Comparison of ENCODE assay signal across 1 mouse cellular context in the genomic region with DNA sequence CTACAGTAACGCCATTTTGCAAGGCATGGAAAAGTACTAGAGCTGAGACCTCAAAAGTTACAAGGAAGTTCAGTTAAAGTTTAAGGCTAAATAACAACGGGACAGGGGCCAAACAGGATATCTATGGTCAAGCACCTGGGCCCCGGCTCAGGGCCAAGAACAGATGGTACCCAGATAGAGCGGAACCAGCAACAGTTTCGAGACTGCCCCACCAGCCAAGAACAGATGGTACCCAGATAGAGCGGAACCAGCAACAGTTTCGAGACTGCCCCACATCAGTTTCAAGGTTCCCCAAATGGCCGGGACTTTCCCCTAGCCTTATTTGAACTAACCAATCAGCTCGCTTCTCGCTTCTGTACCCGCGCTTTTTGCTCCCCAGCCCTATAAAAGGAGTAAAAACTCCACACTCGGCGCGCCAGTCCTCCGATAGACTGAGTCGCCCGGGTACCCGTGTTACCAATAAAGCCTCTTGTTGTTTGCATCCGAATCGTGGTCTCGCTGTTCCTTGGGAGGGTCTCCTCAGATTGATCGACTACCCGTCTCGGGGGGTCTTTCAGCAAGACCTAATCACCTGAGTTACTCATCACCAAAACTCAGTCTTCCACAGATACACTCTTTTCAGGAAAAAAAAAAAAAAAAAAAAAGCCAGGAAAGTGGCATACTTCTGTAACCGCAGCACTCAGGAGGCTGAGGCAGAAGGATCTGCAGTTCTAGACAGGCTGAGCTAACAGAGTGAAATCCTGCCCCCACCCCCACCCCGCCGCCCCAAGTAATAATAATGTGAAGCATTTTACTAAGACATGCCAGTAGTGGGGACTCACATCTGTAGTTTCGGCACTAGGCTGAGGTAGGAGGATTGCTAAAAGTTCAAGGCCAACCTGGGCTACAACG.
TF ChIP-seq lines count a peak whose summit lies in the region.

No protein-coding gene starts in this region.

TF ChIP-seq in CH12.LX, 34 proteins besides CTCF, POLR2A, EP300 and RAD21 (continued from another document):
- TF ChIP-seq USF2 (conservative IDR thresholded peaks at IDR 0.05; ENCODE audit: low read depth, low read length) (no peak), TBP (conservative IDR thresholded peaks at IDR 0.05; ENCODE audit: low read depth, low read length) (peak; percentile 96), IRF4 (IDR thresholded peaks at IDR 0.05; ENCODE audit: low read depth, low read length) (peak; percentile 95), UBTF (IDR thresholded peaks at IDR 0.05; ENCODE audit: low read depth, low read length) (no peak), E2F4 (IDR thresholded peaks at IDR 0.05; ENCODE audit: insufficient replicate concordance, low read depth, low read length) (peak; percentile 97), ZC3H11A (IDR thresholded peaks at IDR 0.05; ENCODE audit: low read depth, low read length) (no peak), MYC (IDR thresholded peaks at IDR 0.05; ENCODE audit: low read depth, low read length) (peak; percentile 79), HCFC1 (IDR thresholded peaks at IDR 0.05; ENCODE audit: low read depth, low read length) (peak; percentile 25; the same call in 1 of the 2 replicates), ETS1 (conservative IDR thresholded peaks at IDR 0.05; ENCODE audit: low read depth, low read length) (peak; percentile 79), KAT2A (IDR thresholded peaks at IDR 0.05; ENCODE audit: insufficient replicate concordance, low read length) (0 out of 2 replicates have a peak, but pooled peaks have one; percentile 67), USF1 (IDR thresholded peaks at IDR 0.05; ENCODE audit: low read depth, low read length) (no peak), POLR2AphosphoS2 (IDR thresholded peaks at IDR 0.05; ENCODE audit: low read depth, low read length) (peak; percentile 98), CHD2 (IDR thresholded peaks at IDR 0.05; ENCODE audit: low read length) (peak; percentile 80), CHD1 (IDR thresholded peaks at IDR 0.05; ENCODE audit: low read depth, low read length) (no peak), TCF12 (IDR thresholded peaks at IDR 0.05; ENCODE audit: low read depth, low read length) (peak; percentile 100), MAZ (IDR thresholded peaks at IDR 0.05; ENCODE audit: low read depth, low read length) (peak; percentile 84; the same call in 1 of the 2 replicates), MXI1 (IDR thresholded peaks at IDR 0.05; ENCODE audit: low read depth, low read length) (no peak; the same call in none of the 2 replicates), RCOR1 (conservative IDR thresholded peaks at IDR 0.05; ENCODE audit: low read depth, low read length) (peak; percentile 96; the same call in 1 of the 2 replicates), ZKSCAN1 (IDR thresholded peaks at IDR 0.05; ENCODE audit: borderline replicate concordance, low read depth, low read length) (no peak), JUN (IDR thresholded peaks at IDR 0.05; ENCODE audit: insufficient read depth, low read depth, low read length) (peak; percentile 22; the same call in 1 of the 2 replicates), BHLHE40 (IDR thresholded peaks at IDR 0.05; ENCODE audit: low read depth, low read length) (peak; percentile 69)
